9 mouse cellular contexts compared by ENCODE assay signal in the genomic region with DNA sequence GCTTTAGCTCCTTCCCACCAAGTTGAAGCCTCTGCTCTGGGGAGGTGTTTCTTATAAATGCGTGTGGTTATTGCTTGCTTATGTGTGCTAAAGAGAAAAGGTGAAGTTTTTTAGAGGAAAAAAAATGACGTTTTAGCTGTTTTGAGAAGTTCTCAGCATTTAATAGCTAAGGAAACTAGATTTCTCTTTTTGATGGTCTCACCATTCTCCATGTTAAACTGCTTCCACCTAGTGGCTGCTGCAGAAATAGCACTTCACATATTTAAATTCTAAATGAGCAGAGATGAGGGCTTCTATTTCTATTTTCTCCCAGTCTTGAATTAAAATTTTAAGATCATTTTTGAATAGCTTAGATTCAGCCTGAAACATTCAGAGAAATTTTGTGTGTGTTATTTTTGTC. TPM values are rescaled to one million over a fixed set of nuclear protein-coding genes. Genes with fewer than 3 reads are reported as not detected.
DNase-seq lines count a peak whose midpoint lies in the region; ATAC-seq lines count a peak whose summit lies in the region.
"Had no signal": no experiment of that assay in that cellular context is flagged by ENCODE, and none has a peak within 500 bp of the region (broad histone marks: within the 10 kb centered on the region; RNA-seq: fewer than 3 reads in every experiment).

No protein-coding gene starts in this region.

- ATAC-seq in common myeloid progenitor, adult 5-6 weeks (replicated peaks; ENCODE audit: low read depth, poor library complexity, severe bottlenecking) = peak; percentile 87

- peak; percentile 7 for DNase-seq in heart, adult 8-10 months (ENCODE audit: low spot score)
- no peak for DNase-seq in heart, adult 11 months
- DNase-seq in right cerebral cortex, adult 18-20 months = peak; percentile 15
- DNase-seq in right cerebral cortex, postnatal 25 days = no peak
- peak; percentile 21 for DNase-seq in lung, postnatal 25 days (ENCODE audit: low spot score)
- DNase-seq in urinary bladder, adult 18-20 months (ENCODE audit: low spot score in 2 of 2) = no peak
- DNase-seq in adrenal gland, postnatal 4 days (ENCODE audit: low spot score in 2 of 2) = no peak

RNA-seq across cellular contexts. Expression of a gene that starts 41.2 kb away (rescaled TPM):
- total RNA-seq in heart, adult 8-10 months (2022) = 10 to 100 TPM; 75.6 to 98.6 (median 80.3) TPM
- total RNA-seq in common myeloid progenitor, adult 5-6 weeks (2017) = 236 and 247 TPM in 2 replicates
- total RNA-seq in adrenal gland, postnatal 4 days (2021) = 100 to 1,000 TPM in 1 of 2 experiments, 10 to 100 TPM in 1; 98.2 to 108 TPM

RNA-seq across cellular contexts. Expression of a gene that starts 50.6 kb away (rescaled TPM):
- not detected for total RNA-seq in heart, adult 8-10 months (2022)
- 0.05 and 0.18 TPM in 2 replicates for total RNA-seq in common myeloid progenitor, adult 5-6 weeks (2017)
- total RNA-seq in adrenal gland, postnatal 4 days (2021) = 1 to 10 TPM in 1 of 2 experiments, under 1 TPM in 1; 0.76 to 2.6 TPM
- total RNA-seq: hematopoietic stem cell, adult 5-6 weeks had no signal

Comparison
In these comparisons a context has a peak if more than half of its experiments do, and no peak if none do; other contexts are left out.
1. DNase-seq: peak in heart, adult 8-10 months (single experiment), right cerebral cortex, adult 18-20 months (single experiment) and lung, postnatal 25 days (single experiment); none in heart, adult 11 months (single experiment), right cerebral cortex, postnatal 25 days (single experiment), urinary bladder, adult 18-20 months (0 of 2) and adrenal gland, postnatal 4 days (0 of 2).